In the genomic region with DNA sequence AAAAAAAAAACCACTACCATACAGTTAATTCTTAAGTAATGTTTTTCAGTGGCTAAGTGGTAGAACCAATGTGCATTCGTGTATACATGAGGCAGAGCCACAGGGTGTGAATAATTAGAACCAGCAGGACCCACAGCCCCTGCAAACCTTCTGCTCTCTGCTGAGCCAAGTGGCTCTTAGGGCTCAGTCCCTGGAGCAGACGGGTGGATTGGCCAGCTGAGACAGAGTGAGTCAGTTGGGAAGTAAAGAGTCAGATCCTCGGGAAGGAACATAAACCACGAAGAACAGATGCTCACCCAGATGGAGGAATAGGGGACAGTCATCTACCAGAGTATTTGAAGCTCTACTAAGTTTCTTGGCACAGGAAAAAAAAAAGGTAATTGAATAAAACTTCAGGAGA, we compare ENCODE assay signal across 13 mouse cellular contexts.
DNase-seq lines count a peak whose midpoint lies in the region; ATAC-seq and TF ChIP-seq lines count a peak whose summit lies in the region.
"Had no signal": no experiment of that assay in that cellular context is flagged by ENCODE, and none has a peak within 500 bp of the region (broad histone marks: within the 10 kb centered on the region; RNA-seq: fewer than 3 reads in every experiment).

No protein-coding gene starts in this region.

- no peaks in the 10 kb centered on the region for H3K27me3 ChIP-seq in hindbrain, postnatal 0 days (ENCODE audit: insufficient read depth, low read length)
- no peaks in the 10 kb centered on the region for H3K27me3 ChIP-seq in hindbrain, embryonic 13.5 days
- H3K27me3 ChIP-seq: limb, embryonic 12.5 days had no signal

- no peak overlapping the region for H3K27ac ChIP-seq in hindbrain, postnatal 0 days
- no peak overlapping the region for H3K27ac ChIP-seq in hindbrain, embryonic 13.5 days
- H3K27ac ChIP-seq: limb, embryonic 12.5 days had no signal

- H3K4me1 ChIP-seq in hindbrain, postnatal 0 days (ENCODE audit: insufficient read depth, low read length), result no peaks in the 10 kb centered on the region
- H3K4me1 ChIP-seq in hindbrain, embryonic 13.5 days (replicated peaks), result peaks cover 5% of the 10 kb centered on the region; the same call in 1 of the 2 replicates
- H3K4me1 ChIP-seq: limb, embryonic 12.5 days had no signal

- no peaks in the 10 kb centered on the region for H3K36me3 ChIP-seq in hindbrain, postnatal 0 days (ENCODE audit: insufficient read depth, low read length)
- no peaks in the 10 kb centered on the region for H3K36me3 ChIP-seq in hindbrain, embryonic 13.5 days
- H3K36me3 ChIP-seq: limb, embryonic 12.5 days had no signal

- TF ChIP-seq CTCF in hindbrain, postnatal 0 days (IDR thresholded peaks at IDR 0.05; ENCODE audit: low read depth), result no peak

- 38% methylated on average over 4 of the region's 4 CpGs for WGBS in hindbrain, postnatal 0 days
- WGBS in hindbrain, embryonic 13.5 days, result 49% methylated on average over 4 of the region's 4 CpGs

- peak; percentile 16 for DNase-seq in embryo, embryonic 10 days (ENCODE audit: low spot score)
- DNase-seq in embryo, embryonic 9.5 days (ENCODE audit: extremely low spot score), result no peak
- peak; percentile 68 for DNase-seq in hindbrain, postnatal 0 days (ENCODE audit: low spot score)
- DNase-seq in right cerebral cortex, adult 2 months (ENCODE audit: low spot score in 2 of 2), result peak; percentile 32 to 51
- DNase-seq in right cerebral cortex, postnatal 4 days, result no peak
- no peak for DNase-seq in spleen, postnatal 14 days (ENCODE audit: low spot score in 2 of 2)
- no peak for DNase-seq in urinary bladder, postnatal 14 days (ENCODE audit: low spot score)
- DNase-seq: adrenal gland, postnatal 14 days; kidney, postnatal 10 days had no signal

- no peak overlapping the region for H3K9ac ChIP-seq in hindbrain, postnatal 0 days (replicated peaks; ENCODE audit: low read length)
- H3K9ac ChIP-seq in hindbrain, embryonic 13.5 days, result no peak overlapping the region
- H3K9ac ChIP-seq: limb, embryonic 12.5 days had no signal

- no peaks in the 10 kb centered on the region for H3K9me3 ChIP-seq in hindbrain, postnatal 0 days (ENCODE audit: low read length)
- H3K9me3 ChIP-seq in hindbrain, embryonic 13.5 days, result no peaks in the 10 kb centered on the region
- H3K9me3 ChIP-seq: limb, embryonic 12.5 days had no signal

- no peak overlapping the region for H3K4me2 ChIP-seq in hindbrain, postnatal 0 days (ENCODE audit: low read depth, low read length)
- H3K4me2 ChIP-seq in hindbrain, embryonic 13.5 days, result no peak overlapping the region
- H3K4me2 ChIP-seq: limb, embryonic 12.5 days had no signal

- ATAC-seq in hindbrain, postnatal 0 days, result peak; percentile 86
- no peak for ATAC-seq in hindbrain, embryonic 13.5 days (ENCODE audit: low FRiP score)
- ATAC-seq: forebrain, embryonic 14.5 days; intestine, embryonic 16.5 days had no signal

- no peak overlapping the region for H3K4me3 ChIP-seq in hindbrain, postnatal 0 days (ENCODE audit: low read length)
- no peak overlapping the region for H3K4me3 ChIP-seq in hindbrain, embryonic 13.5 days
- H3K4me3 ChIP-seq: limb, embryonic 12.5 days had no signal

Comparison
In these comparisons a context has a peak if more than half of its experiments do, and no peak if none do; other contexts are left out.
1. DNase-seq: peak in embryo, embryonic 10 days (single experiment), hindbrain, postnatal 0 days (single experiment) and right cerebral cortex, adult 2 months (2 of 2); none in embryo, embryonic 9.5 days (single experiment), right cerebral cortex, postnatal 4 days (single experiment), spleen, postnatal 14 days (0 of 2) and urinary bladder, postnatal 14 days (single experiment).